Mouse (Mus musculus): Measurements from ENCODE around the gene Tap1. TPM values are rescaled to one million over a fixed set of nuclear protein-coding genes. Genes with fewer than 3 reads are reported as not detected.

Gene Tap1
- polyA plus RNA-seq (2012; ENCODE audit: low replicate concordance), result 20.7 and 59.1 TPM in 2 replicates

GRCm38 (mm10) chr17:34187261-34187916 is at the start of gene Tap1, which contains the start of gene Psmb9:
Gene Tap1, plus strand, starts transcription at chr17:34187553.
Gene Psmb9, minus strand, starts transcription at chr17:34187764.

GRCm38 (mm10) chr17:34143033-34143432 is 44.3 kb upstream of the Tap1 start, which contains the start of gene H2-DMb2:
Gene H2-DMb2, plus strand, starts transcription at chr17:34143307.

GRCm38 (mm10) chr17:34152923-34153322 is 34.4 kb upstream of the Tap1 start, which contains the start of gene H2-DMb1:
Gene H2-DMb1, plus strand, starts transcription at chr17:34153072.

GRCm38 (mm10) chr17:34196941-34197894 is 9.9 kb downstream of the Tap1 start, which contains the start of gene Psmb8:
Gene Psmb8, plus strand, starts transcription at chr17:34197721.

GRCm38 (mm10) chr17:34203444-34203843 is 16.1 kb downstream of the Tap1 start, which contains the start of gene Tap2:
Gene Tap2, plus strand, starts transcription at chr17:34203527.

GRCm38 (mm10) chr17:34238706-34239105 is 51.4 kb downstream of the Tap1 start, which contains the start of gene H2-Ob:
Gene H2-Ob, plus strand, starts transcription at chr17:34238903.

Other genes starting within 250 kb of the Tap1 start
- gene Pfdn6, start 247.2 kb upstream of the Tap1 start, polyA plus RNA-seq (2012; ENCODE audit: low replicate concordance), result 74.5 and 89.8 TPM in 2 replicates
- gene Wdr46, start 246.9 kb upstream of the Tap1 start, polyA plus RNA-seq (2012; ENCODE audit: low replicate concordance), result 94.9 and 266 TPM in 2 replicates
- 16.7 and 18.6 TPM in 2 replicates for gene B3galt4, start 236.1 kb upstream of the Tap1 start, polyA plus RNA-seq (2012; ENCODE audit: low replicate concordance)
- 51.6 and 65.2 TPM in 2 replicates for gene Vps52, start 231.7 kb upstream of the Tap1 start, polyA plus RNA-seq (2012; ENCODE audit: low replicate concordance)
- gene Rps18, start 231.6 kb upstream of the Tap1 start, polyA plus RNA-seq (2012; ENCODE audit: low replicate concordance), result 29.1 and 64.5 TPM in 2 replicates
- 253 and 752 TPM in 2 replicates for gene H2-K1, start 187.2 kb upstream of the Tap1 start, polyA plus RNA-seq (2012; ENCODE audit: low replicate concordance)
- gene Ring1, start 162.9 kb upstream of the Tap1 start, polyA plus RNA-seq (2012; ENCODE audit: low replicate concordance), result 42.1 and 63.7 TPM in 2 replicates
- 50.7 and 105 TPM in 2 replicates for gene H2-Ke6, start 159.5 kb upstream of the Tap1 start, polyA plus RNA-seq (2012; ENCODE audit: low replicate concordance)
- 36.5 and 105 TPM in 2 replicates for gene Slc39a7, start 155.9 kb upstream of the Tap1 start, polyA plus RNA-seq (2012; ENCODE audit: low replicate concordance)
- gene Rxrb, start 155.7 kb upstream of the Tap1 start, polyA plus RNA-seq (2012; ENCODE audit: low replicate concordance), result 269 and 299 TPM in 2 replicates
- gene Col11a2, start 148.1 kb upstream of the Tap1 start, polyA plus RNA-seq (2012; ENCODE audit: low replicate concordance), result 8.5 and 40.3 TPM in 2 replicates
- 9.6 and 71.7 TPM in 2 replicates for gene H2-Oa, start 95.2 kb upstream of the Tap1 start, polyA plus RNA-seq (2012; ENCODE audit: low replicate concordance)
- gene H2-DMa, start 68.0 kb upstream of the Tap1 start, polyA plus RNA-seq (2012; ENCODE audit: low replicate concordance), result 29.6 and 120 TPM in 2 replicates
- 446 and 549 TPM in 2 replicates for gene Brd2, start 64.9 kb upstream of the Tap1 start, polyA plus RNA-seq (2012; ENCODE audit: low replicate concordance)
- 73.6 and 78.6 TPM in 2 replicates for gene H2-DMb2, start 44.2 kb upstream of the Tap1 start, polyA plus RNA-seq (2012; ENCODE audit: low replicate concordance)
- gene H2-DMb1, start 34.5 kb upstream of the Tap1 start, polyA plus RNA-seq (2012; ENCODE audit: low replicate concordance), result 2.3 and 4.0 TPM in 2 replicates
- gene Psmb9, start 211 bp downstream of the Tap1 start, polyA plus RNA-seq (2012; ENCODE audit: low replicate concordance), result 14.5 and 26.2 TPM in 2 replicates
- 66.5 and 100 TPM in 2 replicates for gene Psmb8, start 10.2 kb downstream of the Tap1 start, polyA plus RNA-seq (2012; ENCODE audit: low replicate concordance)
- 95.0 and 101 TPM in 2 replicates for gene Tap2, start 16.0 kb downstream of the Tap1 start, polyA plus RNA-seq (2012; ENCODE audit: low replicate concordance)
- 5.9 and 8.8 TPM in 2 replicates for gene H2-Ob, start 51.4 kb downstream of the Tap1 start, polyA plus RNA-seq (2012; ENCODE audit: low replicate concordance)
- 211 and 1,423 TPM in 2 replicates for gene H2-Ab1, start 70.1 kb downstream of the Tap1 start, polyA plus RNA-seq (2012; ENCODE audit: low replicate concordance)
- gene H2-Aa, start 100.3 kb downstream of the Tap1 start, polyA plus RNA-seq (2012; ENCODE audit: low replicate concordance), result 8.9 and 82.4 TPM in 2 replicates
- gene H2-Eb1, start 118.3 kb downstream of the Tap1 start, polyA plus RNA-seq (2012; ENCODE audit: low replicate concordance), result 27.3 and 40.7 TPM in 2 replicates
- gene H2-Eb2, start 138.1 kb downstream of the Tap1 start, polyA plus RNA-seq (2012; ENCODE audit: low replicate concordance), result 0.07 and 0.10 TPM in 2 replicates
- gene Btnl2, start 167.3 kb downstream of the Tap1 start, polyA plus RNA-seq (2012; ENCODE audit: low replicate concordance), result 0.58 and 0.80 TPM in 2 replicates
- gene Btnl1, start 189.6 kb downstream of the Tap1 start, polyA plus RNA-seq (2012; ENCODE audit: low replicate concordance), result not detected in 2 replicates
- gene BC051142, start 211.3 kb downstream of the Tap1 start, polyA plus RNA-seq (2012; ENCODE audit: low replicate concordance), result not detected in 2 replicates